Mouse (Mus musculus) retina, embryonic 14.5 days (tissue): ENCODE measurements at regions not wholly inside any gene's neighbourhood (a gene's known extent, or its start where the extent isn't known, plus 50 kb on each side); places are given as distances from the start of the nearest gene placed in this dataset.

Source experiments
- DNase-seq: peaks from one replicate; pipeline ENCODE4 v3.0.0-alpha.2; 2015; ENCODE audit warnings: low spot score

- DNase-seq = peak; percentile 10
Observed at GRCm38 (mm10) chr10:29921658-29922057, 278.7 kb downstream of the Cenpw start.

GRCm38 (mm10) chr10:29897780-29898363, 302.5 kb downstream of the Cenpw start:
- no peak for DNase-seq

GRCm38 (mm10) chr10:29864566-29864965, 328.9 kb upstream of the Rspo3 start:
- no peak for DNase-seq

- no peak for DNase-seq
Observed at GRCm38 (mm10) chr10:29855749-29856313, 320.2 kb upstream of the Rspo3 start.

DNA sequence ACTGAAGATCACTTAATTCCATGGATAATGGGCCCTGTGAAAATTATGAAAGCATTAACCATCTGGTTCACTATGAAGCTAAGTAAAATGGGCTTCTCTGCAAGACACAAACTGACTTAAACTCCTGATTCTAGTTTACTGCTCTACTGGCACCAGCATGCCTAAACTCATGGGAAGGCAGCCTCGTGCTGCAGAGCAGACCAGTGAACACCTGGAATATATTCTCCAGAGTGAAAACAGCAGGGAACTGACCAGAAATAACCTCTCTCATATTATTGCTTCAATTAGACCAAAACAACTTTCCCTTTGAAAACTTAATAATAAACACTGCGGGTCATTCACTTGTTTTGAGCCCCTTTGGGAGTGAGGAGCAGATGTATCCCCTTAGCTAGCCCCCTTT, 316.8 kb upstream of the Rspo3 start:
- DNase-seq = no peak

DNA sequence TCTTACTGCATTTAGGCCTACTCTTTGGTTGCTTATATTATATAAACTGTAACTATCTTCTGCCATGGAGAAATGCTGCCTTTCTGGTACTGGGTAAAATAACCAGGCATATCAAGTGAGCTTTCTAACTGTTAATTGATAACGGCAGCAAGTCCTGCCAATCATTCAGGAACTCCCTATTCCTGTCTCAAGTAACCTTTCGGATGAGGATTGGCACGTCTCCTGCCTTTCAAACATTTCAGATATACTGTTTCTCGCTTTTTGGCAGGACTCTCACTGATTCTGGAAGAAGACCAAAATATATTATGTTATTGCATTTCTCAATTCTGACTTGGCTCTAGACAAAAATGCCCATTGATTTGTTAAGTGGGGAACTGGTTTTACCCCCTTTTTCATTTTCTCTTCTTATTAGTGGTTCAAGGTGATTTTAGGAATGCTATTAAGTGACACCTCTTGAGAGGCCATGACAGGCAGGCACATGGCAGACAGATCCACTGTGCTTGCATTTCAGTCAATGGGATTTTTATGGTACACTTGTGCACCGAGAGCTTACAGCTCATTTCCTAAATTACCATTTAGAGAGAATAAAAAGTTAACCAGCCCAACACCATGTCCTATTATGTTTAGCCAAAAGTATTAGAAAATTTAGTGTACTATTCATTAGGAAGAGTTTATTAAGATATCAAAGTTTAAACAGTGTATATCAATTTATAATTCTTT, 289.4 kb upstream of the Rspo3 start:
- no peak for DNase-seq

GRCm38 (mm10) chr10:29824413-29824812, 288.7 kb upstream of the Rspo3 start:
- no peak for DNase-seq

DNA sequence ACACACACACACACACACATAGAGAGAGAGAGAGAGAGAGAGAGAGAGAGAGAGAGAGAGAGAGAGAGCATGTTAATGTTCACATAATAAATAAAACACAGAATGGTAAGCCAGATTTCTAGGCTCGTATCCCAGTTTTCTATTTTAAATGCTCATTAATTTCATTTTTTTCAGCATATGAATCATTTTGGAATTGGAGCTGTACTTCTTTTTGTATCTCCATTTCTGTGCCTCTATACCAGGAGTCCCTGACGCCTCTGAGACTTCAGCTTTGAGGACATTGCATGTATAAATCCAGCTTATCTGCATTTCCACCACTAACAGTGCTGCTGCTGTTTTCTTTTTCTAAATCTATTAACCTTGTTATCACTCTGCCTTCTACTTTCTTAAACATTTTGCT, 287.5 kb upstream of the Rspo3 start:
- no peak for DNase-seq

GRCm38 (mm10) chr10:29803915-29804545, 268.4 kb upstream of the Rspo3 start:
- peak; percentile 75 for DNase-seq

- DNase-seq = no peak
Observed at GRCm38 (mm10) chr10:29802637-29803036, 267.0 kb upstream of the Rspo3 start.

GRCm38 (mm10) chr10:29794663-29795062, 259.0 kb upstream of the Rspo3 start:
- no peak for DNase-seq

GRCm38 (mm10) chr10:29786220-29786810, 250.6 kb upstream of the Rspo3 start:
- no peak for DNase-seq

DNA sequence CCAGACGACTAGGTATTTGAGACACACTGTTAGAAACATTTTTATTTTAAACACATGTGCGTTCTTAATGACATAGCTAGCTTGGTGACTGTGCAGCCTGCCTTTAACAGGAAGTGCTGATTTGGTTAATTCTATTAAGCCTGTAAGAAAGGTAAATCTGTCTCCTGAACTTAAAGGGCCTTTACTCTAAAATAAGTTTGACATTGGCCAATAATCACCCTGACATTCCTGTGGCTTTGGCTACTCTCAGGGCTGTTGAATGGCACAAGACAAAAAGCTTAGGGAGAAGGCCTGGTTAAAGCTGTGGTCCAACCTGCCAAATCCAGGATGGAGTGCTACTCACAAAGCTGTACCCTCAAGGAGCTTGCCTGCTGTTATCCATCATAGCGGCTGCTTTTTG, 201.0 kb upstream of the Rspo3 start:
- no peak for DNase-seq

DNA sequence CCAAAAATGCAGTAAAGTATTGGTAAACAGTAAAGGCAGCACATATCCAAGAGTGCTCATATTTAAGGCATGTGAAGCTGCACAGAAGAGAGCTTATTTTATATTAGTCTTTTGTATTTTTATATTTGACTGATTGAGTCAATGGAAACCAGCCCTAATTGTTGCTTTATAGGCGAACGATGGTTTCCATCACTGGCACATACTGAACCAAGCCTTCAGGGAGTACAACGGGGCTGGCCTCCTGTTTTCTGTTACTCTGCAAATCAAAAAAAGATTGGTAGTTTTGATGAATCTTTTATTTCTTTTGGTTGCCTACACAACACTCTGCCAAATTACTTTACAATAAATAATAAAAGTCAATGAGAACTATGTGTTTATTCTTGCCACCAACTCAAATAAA, 189.7 kb upstream of the Rspo3 start:
- DNase-seq = no peak

- no peak for DNase-seq
Observed at GRCm38 (mm10) chr10:29710967-29711366, 175.3 kb upstream of the Rspo3 start.

DNA sequence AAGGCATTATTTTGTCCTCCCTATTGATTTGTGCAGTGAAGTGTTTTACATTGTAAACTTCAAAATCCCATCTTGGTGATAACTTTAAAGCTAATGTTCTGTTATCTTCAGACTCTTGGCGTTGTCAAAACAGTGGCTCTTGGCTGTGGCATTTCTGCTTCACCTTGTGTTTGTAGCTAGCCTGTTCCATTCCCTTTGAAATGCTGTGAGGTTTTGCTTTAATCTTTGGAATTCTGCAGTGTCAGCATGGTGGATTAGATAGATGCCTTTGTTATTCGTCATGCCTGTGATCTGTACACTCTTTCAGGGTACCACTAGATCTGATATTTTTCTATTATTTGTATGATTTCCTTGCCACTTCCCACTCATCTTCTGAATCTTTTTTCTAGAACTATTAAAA, 173.0 kb upstream of the Rspo3 start:
- no peak for DNase-seq

DNA sequence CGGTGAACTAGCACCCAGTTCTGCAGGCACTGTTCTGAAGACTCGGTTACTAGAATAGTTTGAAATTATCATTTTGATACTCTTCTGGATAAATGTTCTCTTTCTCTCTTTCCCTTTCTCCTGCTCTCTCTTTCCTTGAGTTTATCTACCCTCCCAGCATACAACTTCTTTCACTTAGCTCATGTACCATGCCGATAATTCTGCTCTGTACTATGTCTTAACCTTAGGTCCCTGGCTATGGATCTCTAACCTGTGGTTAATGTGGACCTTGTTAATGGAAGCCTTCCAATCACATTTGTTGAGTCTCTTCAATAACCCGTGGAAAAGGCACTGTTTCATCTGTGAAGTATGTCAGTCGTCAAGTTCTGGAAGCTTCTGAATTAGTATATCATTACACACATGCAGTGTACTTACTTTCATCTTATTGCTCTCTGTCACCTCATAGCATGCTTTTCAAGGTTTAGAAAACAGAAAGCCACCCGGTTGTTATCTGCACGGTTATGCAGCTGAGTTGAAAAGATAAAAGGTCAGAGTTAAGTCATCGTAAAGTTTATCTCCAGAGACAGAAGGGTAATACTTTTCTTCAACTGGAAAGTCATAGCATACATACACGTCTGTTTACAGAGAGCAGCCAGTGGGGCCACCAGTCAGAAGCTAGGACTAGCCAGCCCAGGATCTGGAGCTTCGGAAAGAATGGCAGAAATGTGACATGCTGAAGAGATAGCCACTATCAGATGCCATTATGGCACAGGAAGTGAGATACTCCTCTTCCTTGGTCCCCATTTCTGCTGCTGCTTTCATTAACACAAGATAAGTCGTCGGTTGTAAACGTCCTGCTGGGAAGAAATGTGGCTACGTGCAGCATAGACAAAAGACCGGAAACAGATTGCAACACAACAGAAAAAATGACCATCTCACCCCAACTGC, 157.6 kb upstream of the Rspo3 start:
- DNase-seq = no peak

DNA sequence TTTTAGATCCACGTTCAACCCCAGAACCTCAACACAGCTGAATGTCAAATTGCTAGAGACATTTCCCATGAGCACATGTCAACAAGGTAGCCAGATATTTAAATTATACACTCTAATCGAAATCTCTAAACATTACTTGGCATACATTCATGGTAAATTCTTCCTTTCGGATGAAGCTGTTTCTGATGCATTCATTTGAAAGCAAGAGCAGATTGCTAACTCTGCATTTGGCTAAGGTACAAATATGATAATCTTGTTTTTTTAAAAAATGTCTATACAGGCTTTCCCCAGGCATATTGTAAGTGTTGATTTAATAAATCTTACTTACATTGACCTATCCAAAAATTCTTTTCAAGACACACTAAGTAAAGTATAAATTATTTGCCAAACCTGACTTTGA, 153.9 kb upstream of the Rspo3 start:
- DNase-seq = no peak

DNA sequence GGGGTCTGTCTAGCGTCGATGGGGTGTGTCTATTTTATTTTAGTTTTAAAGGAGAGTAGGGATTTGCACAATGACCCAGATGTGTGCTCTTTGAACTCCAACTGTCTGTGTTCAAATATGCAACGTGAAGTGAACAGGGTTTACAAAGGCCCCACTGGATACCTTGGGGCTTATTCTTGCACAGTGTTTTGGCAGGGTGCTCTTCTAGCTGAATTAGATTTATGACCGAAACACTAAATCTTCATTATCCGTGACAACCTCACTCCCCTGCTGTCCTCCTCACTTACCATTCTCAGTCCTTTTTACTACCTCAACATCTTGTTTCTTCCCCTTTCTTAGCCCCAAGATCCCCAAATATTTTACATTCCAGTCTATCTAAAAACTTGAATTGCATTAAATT, 151.3 kb upstream of the Rspo3 start:
- no peak for DNase-seq

DNA sequence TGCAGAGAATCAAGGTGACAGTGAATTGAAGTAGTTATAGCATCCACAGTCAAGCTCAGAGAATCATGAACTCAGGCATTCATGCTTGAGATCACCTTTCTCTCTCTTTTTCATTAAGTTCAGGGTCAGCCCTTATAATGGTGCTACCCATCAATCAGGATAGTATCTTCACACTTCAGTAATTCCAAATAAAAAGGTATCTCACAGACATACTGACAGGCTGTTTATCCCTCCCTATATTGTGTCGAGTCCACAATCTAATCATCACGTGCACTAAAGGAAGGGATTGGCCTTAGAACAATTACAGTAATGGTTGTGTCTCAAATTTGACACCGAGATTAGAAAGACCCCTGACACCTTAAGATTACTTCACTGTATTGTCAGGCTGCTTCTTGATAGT, 138.7 kb upstream of the Rspo3 start:
- no peak for DNase-seq

- DNase-seq = peak; percentile 16
Observed at GRCm38 (mm10) chr10:29661752-29662151, 126.1 kb upstream of the Rspo3 start.

- DNase-seq = no peak
Observed at GRCm38 (mm10) chr10:29640249-29640648, 104.6 kb upstream of the Rspo3 start.
